Mouse (Mus musculus) MEL (cell line): Measurements from ENCODE around the gene U2af2.

Experiments
- BHLHE40 ChIP-seq: IDR thresholded peaks from 2 replicates; pipeline ENCODE4 v1.6.1; 2012; ENCODE audit warnings: low read depth, mild to moderate bottlenecking, inconsistent platforms, low read length, improper control_type of control experiment, borderline replicate concordance
- CHD2 ChIP-seq: IDR thresholded peaks from 2 replicates; pipeline ENCODE4 v1.6.1; 2011; ENCODE audit warnings: low read length, improper control_type of control experiment
- CTCF ChIP-seq, 3 experiments: IDR thresholded peaks in 2 of 3; conservative IDR thresholded peaks in 1 of 3; 2 replicates each; pipeline ENCODE4 v1.5.1; 2011 to 2012; ENCODE audit warnings: low read length in 3 of 3, low read depth in 2 of 3, mild to moderate bottlenecking in 2 of 3, improper control_type of control experiment in 1 of 3, inconsistent platforms in 1 of 3, mixed read lengths in 1 of 3, moderate library complexity in 1 of 3; ENCODE audit not compliant: control insufficient read depth in 1 of 3, insufficient read depth in 1 of 3, poor library complexity in 1 of 3, severe bottlenecking in 1 of 3
- EP300 ChIP-seq, 2 experiments: IDR thresholded peaks; 2 replicates each; pipeline ENCODE4 v1.6.1; 2011; ENCODE audit warnings: improper control_type of control experiment in 2 of 2, low read length in 2 of 2, low read depth in 1 of 2, mild to moderate bottlenecking in 1 of 2
- ETS1 ChIP-seq: IDR thresholded peaks from 2 replicates; pipeline ENCODE4 v1.6.1; 2012; ENCODE audit warnings: low read depth, mild to moderate bottlenecking, inconsistent platforms, low read length, improper control_type of control experiment, moderate library complexity
- GATA1 ChIP-seq: IDR thresholded peaks from 2 replicates; pipeline ENCODE4 v1.6.1; 2011; ENCODE audit warnings: low read depth, low read length, improper control_type of control experiment
- KAT2A ChIP-seq: conservative IDR thresholded peaks from 2 replicates; pipeline ENCODE4 v1.6.1; 2012; ENCODE audit warnings: low read depth, low read length, improper control_type of control experiment, inconsistent platforms
- MAX ChIP-seq: IDR thresholded peaks from 2 replicates; pipeline ENCODE4 v1.6.1; 2011; ENCODE audit warnings: low read length, improper control_type of control experiment
- MAZ ChIP-seq: IDR thresholded peaks from 2 replicates; pipeline ENCODE4 v1.6.1; 2012; ENCODE audit warnings: low read depth, mild to moderate bottlenecking, inconsistent platforms, low read length, improper control_type of control experiment
- NRF1 ChIP-seq: IDR thresholded peaks from 2 replicates; pipeline ENCODE4 v1.6.1; 2014; ENCODE audit warnings: low read depth, mild to moderate bottlenecking, inconsistent platforms, low read length, improper control_type of control experiment, moderate library complexity; ENCODE audit not compliant: poor library complexity, insufficient read depth, severe bottlenecking
- POLR2A ChIP-seq, 2 experiments: IDR thresholded peaks; 2 replicates each; pipeline ENCODE4 v1.6.1; 2011 to 2012; ENCODE audit warnings: low read length in 2 of 2, mild to moderate bottlenecking in 2 of 2, control low read depth in 1 of 2, improper control_type of control experiment in 1 of 2, low read depth in 1 of 2, moderate library complexity in 1 of 2; ENCODE audit not compliant: control insufficient read depth in 1 of 2, insufficient read depth in 1 of 2, poor library complexity in 1 of 2
- TCF12 ChIP-seq: IDR thresholded peaks from 2 replicates; pipeline ENCODE4 v1.6.1; 2014; ENCODE audit warnings: low read depth, mild to moderate bottlenecking, inconsistent platforms, low read length, improper control_type of control experiment, moderate library complexity
- USF1 ChIP-seq: IDR thresholded peaks from 2 replicates; pipeline ENCODE4 v1.6.1; 2014; ENCODE audit warnings: low read depth, mild to moderate bottlenecking, inconsistent platforms, low read length, improper control_type of control experiment, moderate library complexity
- ZMIZ1 ChIP-seq: IDR thresholded peaks from 2 replicates; pipeline ENCODE4 v1.6.1; 2012; ENCODE audit warnings: low read depth, mild to moderate bottlenecking, inconsistent platforms, low read length, improper control_type of control experiment, moderate library complexity

- TF ChIP-seq CTCF (IDR thresholded peaks at IDR 0.05 in 2 of 3, conservative IDR thresholded peaks at IDR 0.05 in 1 of 3; ENCODE audit: control insufficient read depth in 1 of 3, insufficient read depth in 1 of 3, low read depth in 2 of 3, low read length in 3 of 3, poor library complexity in 1 of 3, severe bottlenecking in 1 of 3) (no peak), POLR2A (IDR thresholded peaks at IDR 0.05; ENCODE audit: control insufficient read depth in 1 of 2, insufficient read depth in 1 of 2, low read depth in 1 of 2, low read length in 2 of 2, poor library complexity in 1 of 2) (no peak), ETS1 (no peak), GATA1 (no peak), MAZ (no peak), KAT2A (no peak), ZMIZ1 (no peak), USF1 (no peak), EP300 (IDR thresholded peaks at IDR 0.05; ENCODE audit: low read depth in 1 of 2, low read length in 2 of 2) (no peak), CHD2 (no peak), BHLHE40 (no peak), MAX (no peak), NRF1 (no peak), TCF12 (no peak)
Measured at GRCm38 (mm10) chr7:5052438-5052837, 9.5 kb upstream of the U2af2 start.
